Mouse (Mus musculus) frontal cortex, postnatal 36 days (tissue): ENCODE data around the gene Ccdc127.
A peak's percentile ranks its signal among the peaks of the same experiment; 100 is the strongest.

ENCODE experiments used
- DNase-seq, 2 experiments: peaks; one replicate each; pipeline ENCODE4 v3.0.0; 2022; ENCODE audit warnings: low spot score in 2 of 2

Gene Ccdc127

GRCm38 (mm10) chr13:74389730-74390129 is 39.6 kb downstream of the Ccdc127 start:
- no peak for DNase-seq

DNA sequence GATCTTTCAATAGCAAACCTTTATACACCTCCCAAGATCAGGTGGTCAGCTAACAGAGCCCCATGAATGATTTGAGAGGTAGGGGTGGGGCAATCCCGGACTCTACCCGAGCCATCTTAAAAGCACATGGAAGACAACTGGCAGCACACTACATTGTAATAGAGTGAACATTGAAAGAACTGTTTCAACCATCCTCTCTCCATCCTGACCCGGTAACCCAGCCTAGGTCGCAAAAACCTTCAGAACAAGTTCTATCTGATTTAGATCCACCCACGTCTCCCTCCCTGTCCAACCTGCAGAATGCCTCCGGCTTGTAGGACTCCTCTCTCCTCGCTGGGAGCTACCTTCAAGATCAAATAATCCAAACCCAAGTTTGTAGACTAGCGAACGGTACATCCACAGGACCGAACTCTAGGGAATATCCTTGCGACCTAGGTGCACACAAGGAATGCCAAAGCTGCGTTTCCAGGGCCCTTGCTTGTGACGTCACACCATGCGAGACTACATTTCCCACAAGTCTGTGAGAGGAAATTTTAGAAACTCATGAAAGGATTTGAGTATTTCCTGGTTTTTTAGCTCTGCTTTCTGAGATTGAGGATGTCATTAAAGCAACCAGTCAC is 40.4 kb downstream of the Ccdc127 start, which contains the start of gene Zfp72:
Gene Zfp72, minus strand, starts transcription at position 466 of the 620 bp plus-strand sequence.
- DNase-seq: peak; percentile 76 to 91

DNA sequence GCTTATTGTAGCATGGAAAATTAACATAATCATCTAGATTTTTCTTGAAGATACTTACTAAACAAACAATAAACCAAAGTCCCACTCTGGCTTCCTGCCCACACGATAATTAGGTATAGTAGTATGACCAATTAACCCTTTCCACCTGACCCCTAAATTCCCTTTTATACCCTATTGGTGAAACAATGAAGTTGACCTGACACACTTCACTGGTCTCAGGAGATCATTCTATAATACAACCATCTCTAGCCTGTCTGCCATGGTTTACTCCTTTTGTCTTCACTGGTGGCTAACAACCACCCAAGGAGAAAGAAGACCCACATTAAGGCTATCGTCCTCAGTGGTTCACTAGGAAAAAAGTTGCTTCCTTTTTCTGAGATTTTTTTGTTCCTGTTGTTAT is 41.0 kb downstream of the Ccdc127 start:
- no peak for DNase-seq

DNA sequence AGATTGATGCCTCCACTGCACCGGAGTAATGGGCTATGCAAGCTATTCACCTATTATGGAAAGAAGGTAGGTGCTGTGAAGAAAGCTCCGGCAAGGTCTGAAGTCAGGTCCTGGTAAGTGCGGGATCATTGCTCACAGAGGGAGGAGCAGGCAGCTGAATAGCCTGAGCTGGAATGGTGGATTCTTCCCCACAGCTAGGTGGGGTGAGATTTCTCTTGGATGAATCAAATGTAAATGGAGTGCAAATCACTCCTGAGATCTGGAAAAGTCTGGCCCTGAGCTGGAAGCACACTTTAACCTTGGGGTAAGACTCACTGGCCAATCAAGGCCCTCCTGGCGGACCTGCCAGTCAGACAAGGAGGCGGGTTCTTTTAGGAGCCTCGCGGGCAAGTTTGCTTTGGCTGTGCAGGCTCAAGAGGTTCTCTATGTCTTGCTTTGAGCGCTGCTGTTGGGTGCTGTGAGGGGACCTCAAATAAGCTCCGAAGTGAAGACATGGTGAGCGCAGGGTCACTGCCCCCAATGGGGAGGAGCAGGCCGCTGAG is 49.3 kb downstream of the Ccdc127 start, which contains the start of gene Ftl1-ps1:
Gene Ftl1-ps1, plus strand, starts transcription at position 397 of the 542 bp plus-strand sequence.
- no peak for DNase-seq
